Mouse (Mus musculus) ES-E14 (cell line): Measurements from ENCODE around the gene Myadml2. TPM values are rescaled to one million over a fixed set of nuclear protein-coding genes. Genes with fewer than 3 reads are reported as not detected.
A peak's percentile ranks its signal among the peaks of the same experiment; 100 is the strongest.

Experiments
- DNase-seq: peaks from one replicate; pipeline ENCODE4 v3.0.0-alpha.2; 2013; ENCODE audit warnings: low read depth, low spot score
- H3K27ac ChIP-seq: 2 replicates; pipeline ENCODE4 v1.5.1; 2012; ENCODE audit warnings: low read depth, mild to moderate bottlenecking, low read length, moderate library complexity, mixed read lengths; ENCODE audit not compliant: poor library complexity, insufficient read depth, severe bottlenecking
- H3K36me3 ChIP-seq: 2 replicates; pipeline ENCODE4 v1.6.1; 2012; ENCODE audit warnings: mild to moderate bottlenecking, low read length, moderate library complexity, mixed read lengths; ENCODE audit not compliant: control insufficient read depth, poor library complexity, insufficient read depth, severe bottlenecking
- H3K4me1 ChIP-seq, 2 experiments: fragments of 150-350 bp in 1 of 2; sonication (generic) in 1 of 2; 2 replicates each; pipeline ENCODE4 v1.6.1; 2012; ENCODE audit warnings: low read length in 2 of 2, mild to moderate bottlenecking in 1 of 2, mixed read lengths in 1 of 2; ENCODE audit not compliant: control insufficient read depth in 2 of 2, insufficient read depth in 2 of 2, poor library complexity in 1 of 2
- H3K4me3 ChIP-seq, 2 experiments: fragments of 150-350 bp in 1 of 2; sonication (generic) in 1 of 2; 2 replicates each; pipeline ENCODE4 v1.5.1; 2012; ENCODE audit warnings: low read length in 2 of 2, low read depth in 1 of 2, mild to moderate bottlenecking in 1 of 2, mixed read lengths in 1 of 2; ENCODE audit not compliant: insufficient read depth in 1 of 2, poor library complexity in 1 of 2, severe bottlenecking in 1 of 2
- H3K9ac ChIP-seq: 2 replicates; pipeline ENCODE4 v1.6.1; 2012; ENCODE audit warnings: low read depth, mild to moderate bottlenecking, low read length, mixed read lengths; ENCODE audit not compliant: poor library complexity, insufficient read depth, severe bottlenecking
- H3K9me3 ChIP-seq: fragments of 150-350 bp; sonication (generic); 2 replicates; pipeline ENCODE4 v1.6.1; 2012; ENCODE audit warnings: low read depth, mild to moderate bottlenecking, low read length; ENCODE audit not compliant: control insufficient read depth, insufficient read depth
- CHD2 ChIP-seq: IDR thresholded peaks from 2 replicates; pipeline ENCODE4 v1.6.1; 2014; ENCODE audit warnings: mild to moderate bottlenecking, low read depth, low read length, inconsistent platforms
- HCFC1 ChIP-seq: IDR thresholded peaks from 2 replicates; pipeline ENCODE4 v1.6.1; 2012; ENCODE audit warnings: low read length, inconsistent platforms, borderline replicate concordance; ENCODE audit not compliant: insufficient read depth
- MAFK ChIP-seq: IDR thresholded peaks from 2 replicates; pipeline ENCODE4 v1.6.1; 2014; ENCODE audit warnings: mild to moderate bottlenecking, low read depth, low read length, inconsistent platforms; ENCODE audit not compliant: insufficient read depth
- ZC3H11A ChIP-seq: IDR thresholded peaks from 2 replicates; pipeline ENCODE4 v1.6.1; 2012; ENCODE audit warnings: low read depth, mild to moderate bottlenecking, inconsistent platforms, low read length, borderline replicate concordance
- ZNF384 ChIP-seq: IDR thresholded peaks from 2 replicates; pipeline ENCODE4 v1.6.1; 2012; ENCODE audit warnings: low read depth, low read length, inconsistent platforms
- in situ Hi-C, 2 experiments: fragments of 600-800 bp; cut with MboI; formaldehyde crosslinking; loops; one replicate each; pipeline ENCODE4 v1.15.1; 2025; ENCODE audit warnings: low sequenced_read_pairs in 2 of 2, inconsistent platforms in 1 of 2; ENCODE audit not compliant: unreplicated experiment in 2 of 2
- total RNA-seq: library from RNA; depleted of rRNA; stranded (reverse); fragments of 300-350 nt; gene quantifications from 2 replicates; pipeline ENCODE4 v1.2.3, GENCODE M21; 2012

Myadml2 gene
- total RNA-seq, 1 experiment = not detected

- H3K36me3 ChIP-seq = peaks cover 39% of the 10 kb centered on the region
- DNase-seq = no peak
Observed at GRCm38 (mm10) chr11:120608241-120609034, 39.5 kb downstream of the Myadml2 start, which contains the start of gene Npb. TSS of gene Npb (plus strand) at chr11:120608477.

DNA sequence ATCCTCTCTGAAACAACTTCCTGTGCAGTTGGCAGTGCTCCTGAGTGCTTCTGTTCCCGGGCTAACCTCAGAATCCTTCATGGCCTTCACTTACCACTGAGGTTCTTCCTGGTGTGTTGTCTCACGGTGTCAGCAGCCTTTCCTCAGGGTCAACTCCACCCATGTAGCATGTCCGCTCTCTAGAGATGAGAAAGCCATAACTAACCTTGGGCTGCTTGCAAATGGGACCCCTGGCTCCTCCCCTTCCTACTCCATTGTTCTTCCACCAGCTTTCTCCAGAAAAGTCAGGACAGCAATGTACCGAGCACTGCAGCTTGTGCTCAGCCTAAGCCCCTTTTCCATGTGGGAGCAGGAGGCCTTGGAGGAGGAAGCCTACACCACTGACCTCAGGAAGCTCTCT lies 41.2 kb downstream of the Myadml2 start:
- Histone ChIP-seq H3K4me1 (peaks cover 0 to 21% of the 10 kb centered on the region in 2 experiments; a peak in 3 of 4 replicates), H3K9me3 (no peaks in the 10 kb centered on the region), H3K4me3 (no peak overlapping the region), H3K9ac (no peak overlapping the region), H3K36me3 (peaks cover 35% of the 10 kb centered on the region), H3K27ac (no peak overlapping the region)
- TF ChIP-seq ZNF384 (no peak), ZC3H11A (no peak), MAFK (no peak), CHD2 (no peak), HCFC1 (no peak)
- DNase-seq = no peak
- in situ Hi-C loops = no loop called here

More at GRCm38 (mm10) chr11:120608241-120609034, 39.5 kb downstream of the Myadml2 start, which contains the start of gene Npb:
- peak within 1 kb of the TSS; percentile 57 to 60 for H3K4me3 ChIP-seq
- peak within 1 kb of the TSS; percentile 54; the same call in 1 of the 2 replicates for H3K9ac ChIP-seq
- in situ Hi-C loops = no loop called here
- TF ChIP-seq ZC3H11A (no peak), HCFC1 (no peak), MAFK (no peak), CHD2 (no peak), ZNF384 (no peak)
- no peaks in the 10 kb centered on the region for H3K9me3 ChIP-seq
- H3K4me1 ChIP-seq = peaks cover 0 to 21% of the 10 kb centered on the region in 2 experiments; a peak in 3 of 4 replicates
- no peak within 1 kb of the TSS for H3K27ac ChIP-seq

DNA sequence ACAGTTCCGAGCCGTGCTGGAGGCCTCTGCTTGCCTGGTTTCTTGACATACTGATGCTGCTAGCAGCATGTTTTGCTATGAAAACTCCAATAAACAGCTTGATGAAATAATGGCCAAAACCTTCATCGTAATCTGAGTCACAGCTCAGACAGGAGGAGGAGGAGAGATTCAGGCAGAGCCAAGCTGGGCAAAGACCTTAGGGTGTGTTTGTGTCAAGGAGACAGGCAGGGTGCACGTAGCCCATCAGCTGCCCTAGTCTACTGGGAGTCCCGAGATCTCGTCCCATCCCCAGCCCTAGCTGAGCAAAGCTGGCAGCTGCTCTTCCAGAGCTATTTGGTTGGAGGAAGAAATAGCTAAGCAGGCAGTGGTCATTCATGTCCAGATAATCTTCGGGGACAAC lies 42.3 kb downstream of the Myadml2 start:
- TF ChIP-seq MAFK (no peak), ZNF384 (no peak), CHD2 (no peak), ZC3H11A (no peak), HCFC1 (no peak)
- no peak for DNase-seq
- Histone ChIP-seq H3K9me3 (no peaks in the 10 kb centered on the region), H3K4me3 (no peak overlapping the region), H3K36me3 (peaks cover 25% of the 10 kb centered on the region), H3K4me1 (peaks cover 0 to 21% of the 10 kb centered on the region in 2 experiments; a peak in 3 of 4 replicates), H3K9ac (no peak overlapping the region), H3K27ac (no peak overlapping the region)
- in situ Hi-C loops = no loop called here

GRCm38 (mm10) chr11:120603545-120603944 lies 44.4 kb downstream of the Myadml2 start:
- H3K36me3 ChIP-seq = peaks cover 21% of the 10 kb centered on the region
- DNase-seq = no peak
- H3K4me1 ChIP-seq = peaks cover 0 to 12% of the 10 kb centered on the region in 2 experiments; a peak in 3 of 4 replicates
- in situ Hi-C loops = no loop called here
- H3K9me3 ChIP-seq = no peaks in the 10 kb centered on the region
- TF ChIP-seq HCFC1 (no peak), ZC3H11A (no peak), CHD2 (no peak), ZNF384 (no peak), MAFK (no peak)
- H3K4me3 ChIP-seq = no peak overlapping the region
- no peak overlapping the region for H3K27ac ChIP-seq
- no peak overlapping the region for H3K9ac ChIP-seq
